8 mouse cellular contexts compared by ENCODE assay signal in genomic region chr7:28802846-28803588, GRCm38 (mm10). TPM values are rescaled to one million over a fixed set of nuclear protein-coding genes. Genes with fewer than 3 reads are reported as not detected.
DNase-seq lines count a peak whose midpoint lies in the region; ATAC-seq lines count a peak whose summit lies in the region.

No protein-coding gene starts in this region.

- H3K9me3 ChIP-seq in heart, embryonic 16.5 days (replicated peaks; ENCODE audit: control insufficient read depth, low read length), result no peaks in the 10 kb centered on the region

- peak; percentile 59; the same call in 1 of the 2 replicates for ATAC-seq in heart, embryonic 16.5 days (replicated peaks; ENCODE audit: extremely low read depth, insufficient read depth, low FRiP score)
- ATAC-seq in megakaryocyte-erythroid progenitor cell, adult 5-6 weeks (replicated peaks; ENCODE audit: low FRiP score, low TSS enrichment, poor library complexity, severe bottlenecking), result peak; percentile 60

- peak overlapping the region; percentile 62 for H3K9ac ChIP-seq in heart, embryonic 16.5 days (ENCODE audit: low read length)

- DNase-seq in urinary bladder, postnatal 14 days (ENCODE audit: low spot score), result peak; percentile 60
- no peak for DNase-seq in urinary bladder, postnatal 4 days (ENCODE audit: low spot score in 2 of 2)
- DNase-seq in kidney, postnatal 36 days, result peak; percentile 86 to 91
- no peak for DNase-seq in ovary, postnatal 36 days (ENCODE audit: low spot score)
- no peak for DNase-seq in spleen, adult 12 weeks (ENCODE audit: low spot score)
- no peak for DNase-seq in layer of hippocampus, adult 8-10 months (ENCODE audit: low spot score in 2 of 2)

- H3K36me3 ChIP-seq in heart, embryonic 16.5 days (ENCODE audit: control insufficient read depth, insufficient read depth), result no peaks in the 10 kb centered on the region

- H3K4me3 ChIP-seq in heart, embryonic 16.5 days (ENCODE audit: low read length), result no peak overlapping the region

- H3K4me2 ChIP-seq in heart, embryonic 16.5 days (ENCODE audit: low read depth, low read length), result peak overlapping the region; percentile 36; the same call in 1 of the 2 replicates

- H3K4me1 ChIP-seq in heart, embryonic 16.5 days (ENCODE audit: control insufficient read depth, insufficient read depth, low read length), result peaks cover 36% of the 10 kb centered on the region

- H3K27me3 ChIP-seq in heart, embryonic 16.5 days (ENCODE audit: control insufficient read depth, insufficient read depth, low read length), result no peaks in the 10 kb centered on the region

- peak overlapping the region; percentile 95 for H3K27ac ChIP-seq in heart, embryonic 16.5 days (ENCODE audit: low read length)

- WGBS in heart, embryonic 16.5 days, result 7% methylated on average over 10 of the region's 10 CpGs

RNA-seq across cellular contexts. Expression of gene Hnrnpl, which starts 5.3 kb away (rescaled TPM):
- polyA plus RNA-seq in heart, embryonic 16.5 days (2015; fragmentation: Nextera tagmentation; extraction: Ambion mirVana), result 135 and 139 TPM in 2 replicates
- 437 and 487 TPM in 2 replicates for total RNA-seq in megakaryocyte-erythroid progenitor cell, adult 5-6 weeks (2014; fragmentation: Nextera tagmentation)
- 350 and 619 TPM in 2 replicates for total RNA-seq in megakaryocyte-erythroid progenitor cell, adult 5-6 weeks (2017)
- 100 to 1,000 TPM; 403 to 453 (median 434) TPM for total RNA-seq in layer of hippocampus, adult 8-10 months (2022)

RNA-seq across cellular contexts. Expression of gene Rinl, which starts 14.2 kb away (rescaled TPM):
- polyA plus RNA-seq in heart, embryonic 16.5 days (2015; fragmentation: Nextera tagmentation; extraction: Ambion mirVana), result 5.8 and 11.1 TPM in 2 replicates
- 21.5 and 26.4 TPM in 2 replicates for total RNA-seq in megakaryocyte-erythroid progenitor cell, adult 5-6 weeks (2014; fragmentation: Nextera tagmentation)
- 17.9 and 24.5 TPM in 2 replicates for total RNA-seq in megakaryocyte-erythroid progenitor cell, adult 5-6 weeks (2017)
- total RNA-seq in layer of hippocampus, adult 8-10 months (2022), result 1 to 10 TPM; 2.5 to 5.3 (median 3.8) TPM

RNA-seq across cellular contexts. Expression of gene Ech1, which starts 22.0 kb away (rescaled TPM):
- 281 and 288 TPM in 2 replicates for polyA plus RNA-seq in heart, embryonic 16.5 days (2015; fragmentation: Nextera tagmentation; extraction: Ambion mirVana)
- total RNA-seq in megakaryocyte-erythroid progenitor cell, adult 5-6 weeks (2014; fragmentation: Nextera tagmentation), result 119 and 130 TPM in 2 replicates
- 85.5 and 95.0 TPM in 2 replicates for total RNA-seq in megakaryocyte-erythroid progenitor cell, adult 5-6 weeks (2017)
- 10 to 100 TPM; 64.2 to 77.6 (median 67.7) TPM for total RNA-seq in layer of hippocampus, adult 8-10 months (2022)

RNA-seq across cellular contexts. Expression of gene Lgals4, which starts 30.6 kb away (rescaled TPM):
- polyA plus RNA-seq in heart, embryonic 16.5 days (2015; fragmentation: Nextera tagmentation; extraction: Ambion mirVana), result 12.3 and 17.4 TPM in 2 replicates
- total RNA-seq in megakaryocyte-erythroid progenitor cell, adult 5-6 weeks (2014; fragmentation: Nextera tagmentation), result 8.7 and 23.2 TPM in 2 replicates
- total RNA-seq in megakaryocyte-erythroid progenitor cell, adult 5-6 weeks (2017), result 2.6 and 3.8 TPM in 2 replicates
- total RNA-seq in layer of hippocampus, adult 8-10 months (2022), result 1 to 10 TPM; 2.4 to 6.9 (median 4.9) TPM

RNA-seq across cellular contexts. Expression of gene Nfkbib, which starts 35.7 kb away (rescaled TPM):
- polyA plus RNA-seq in heart, embryonic 16.5 days (2015; fragmentation: Nextera tagmentation; extraction: Ambion mirVana), result 34.7 and 41.0 TPM in 2 replicates
- total RNA-seq in megakaryocyte-erythroid progenitor cell, adult 5-6 weeks (2014; fragmentation: Nextera tagmentation), result 34.3 and 39.7 TPM in 2 replicates
- total RNA-seq in megakaryocyte-erythroid progenitor cell, adult 5-6 weeks (2017), result 10.3 and 12.8 TPM in 2 replicates
- 10 to 100 TPM; 23.0 to 25.5 (median 24.7) TPM for total RNA-seq in layer of hippocampus, adult 8-10 months (2022)

Comparison
In these comparisons a context has a peak if more than half of its experiments do, and no peak if none do; other contexts are left out.
1. DNase-seq: peak in urinary bladder, postnatal 14 days (single experiment) and kidney, postnatal 36 days (2 of 2); none in urinary bladder, postnatal 4 days (0 of 2), ovary, postnatal 36 days (single experiment), spleen, adult 12 weeks (single experiment) and layer of hippocampus, adult 8-10 months (0 of 2).